Mouse (Mus musculus) heart, postnatal 0 days (tissue): ENCODE measurements around the gene Slc25a12. TPM values are rescaled to one million over a fixed set of nuclear protein-coding genes. Genes with fewer than 3 reads are reported as not detected.

Experiments used
- ATAC-seq: fragments of 200-750 bp; cut with Nextera tagmentation; 2 replicates; pipeline ENCODE4 v1.8.0; 2017; ENCODE audit warnings: low read depth, moderate number of reproducible peaks, moderate library complexity; ENCODE audit not compliant: insufficient read depth
- DNase-seq: peaks from one replicate; pipeline ENCODE4 v3.0.0-alpha.2; 2016; ENCODE audit warnings: low spot score
- H3K27ac ChIP-seq: fragments of 300-500 bp; sonication (generic); 2 replicates; pipeline ENCODE4 v1.5.1; 2014; ENCODE audit warnings: low read depth, mild to moderate bottlenecking
- H3K27me3 ChIP-seq: fragments of 300-500 bp; sonication (generic); 2 replicates; pipeline ENCODE4 v1.6.1; 2014; ENCODE audit warnings: low read length, mixed read lengths; ENCODE audit not compliant: control insufficient read depth, insufficient read depth
- H3K36me3 ChIP-seq: fragments of 300-500 bp; sonication (generic); replicated peaks from 2 replicates; pipeline ENCODE4 v1.6.1; 2014; ENCODE audit warnings: low read length, mixed read lengths; ENCODE audit not compliant: control insufficient read depth, insufficient read depth
- H3K4me1 ChIP-seq: fragments of 300-500 bp; sonication (generic); 2 replicates; pipeline ENCODE4 v1.6.1; 2014; ENCODE audit warnings: antibody characterized with exemption; ENCODE audit not compliant: control insufficient read depth, insufficient read depth
- H3K4me2 ChIP-seq: fragments of 300-500 bp; sonication (generic); 2 replicates; pipeline ENCODE4 v1.6.1; 2014; ENCODE audit warnings: low read depth, mild to moderate bottlenecking, low read length, moderate library complexity
- H3K4me3 ChIP-seq: fragments of 300-500 bp; sonication (generic); 2 replicates; pipeline ENCODE4 v1.5.1; 2014; ENCODE audit warnings: low read depth, low read length
- H3K9ac ChIP-seq: fragments of 300-500 bp; sonication (generic); replicated peaks from 2 replicates; pipeline ENCODE4 v1.6.1; 2014; ENCODE audit warnings: low read depth, low read length, mixed read lengths
- H3K9me3 ChIP-seq: fragments of 300-500 bp; sonication (generic); replicated peaks from 2 replicates; pipeline ENCODE4 v1.6.1; 2016; ENCODE audit warnings: low read length; ENCODE audit not compliant: control insufficient read depth
- CTCF ChIP-seq: IDR thresholded peaks from 2 replicates; pipeline ENCODE4 v1.5.1; 2016; ENCODE audit warnings: antibody characterized with exemption, control low read depth, low read depth
- EP300 ChIP-seq: IDR thresholded peaks from 2 replicates; pipeline ENCODE4 v1.6.1; 2016; ENCODE audit warnings: antibody characterized with exemption, low read depth
- WGBS: fragments of 180-500 bp; shearing (Covaris S2); extraction: QIAGEN DNeasy Blood & Tissue Kit; methylation state at CpG from one replicate; pipeline ENCODE4 v1.1.7; 2014; 5-methylcytosine and 5-hydroxymethylcytosine counted together
- polyA plus RNA-seq: library from polyadenylated mRNA; unstranded; fragments of >200 nt; fragmentation: Nextera tagmentation; extraction: Ambion mirVana; gene quantifications from 2 replicates; pipeline ENCODE4 v1.2.1, GENCODE M21; 2015
- total RNA-seq: library from RNA; depleted of rRNA; stranded (reverse); fragments of >200 nt; gene quantifications from 2 replicates; pipeline ENCODE4 v1.2.3, GENCODE M21; 2014; ENCODE audit warnings: low replicate concordance; rRNA removed

Slc25a12 gene
- total RNA-seq = 155 and 270 TPM in 2 replicates
- polyA plus RNA-seq = 135 and 159 TPM in 2 replicates

DNA sequence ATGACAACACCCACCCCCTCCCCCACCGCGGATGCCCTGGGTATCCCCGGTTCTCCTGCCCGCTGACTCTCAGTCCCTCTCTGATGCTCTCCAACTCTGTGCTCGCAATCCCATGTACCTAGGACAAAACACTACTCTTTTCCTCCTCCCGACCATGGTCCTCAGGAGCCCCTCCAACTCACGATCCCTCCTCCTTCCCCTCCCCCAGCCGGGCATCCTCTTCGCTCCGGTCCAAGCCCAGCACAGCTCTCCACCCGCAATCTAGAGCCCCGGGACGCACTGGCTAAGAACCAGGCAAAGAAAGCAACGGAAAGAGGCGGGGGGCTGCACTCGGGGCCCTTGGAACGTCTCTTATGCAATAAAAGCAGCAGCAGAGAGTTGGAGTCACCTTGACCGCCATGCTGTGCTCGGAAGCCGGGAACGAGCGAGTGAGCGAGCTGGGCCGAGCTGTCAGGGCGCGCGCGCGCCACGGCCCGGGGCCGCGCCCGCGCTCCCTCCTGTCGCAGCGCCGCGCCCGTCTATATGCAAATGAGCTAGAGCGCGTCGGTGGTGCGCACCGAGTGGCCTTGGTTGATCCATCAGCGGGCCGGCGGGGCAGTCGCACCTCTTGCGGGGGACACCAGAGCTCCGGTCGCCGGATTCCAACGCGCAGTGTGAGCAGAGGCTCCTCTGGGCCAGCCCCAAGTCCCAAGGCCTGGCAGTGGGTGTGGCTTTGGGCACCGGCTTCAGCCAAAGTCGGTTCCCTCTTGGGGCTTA, at the start of gene Slc25a12:
Gene Slc25a12, minus strand, starts transcription at position 625 of the 756 bp plus-strand sequence.
- peak within 1 kb of the TSS; percentile 97 for H3K4me3 ChIP-seq
- peak within 1 kb of the TSS; percentile 83 for H3K4me2 ChIP-seq
- no peaks in the 10 kb centered on the region; the same call in 1 of the 2 replicates for H3K36me3 ChIP-seq
- H3K27ac ChIP-seq = peak within 1 kb of the TSS; percentile 98
- no peak for TF ChIP-seq CTCF
- no peak for TF ChIP-seq EP300
- peaks cover 25% of the 10 kb centered on the region for H3K4me1 ChIP-seq
- no peaks in the 10 kb centered on the region for H3K9me3 ChIP-seq
- WGBS = under 1% methylated on average over 57 of the region's 57 CpGs
- DNase-seq (peak; percentile 90), ATAC-seq (peak; percentile 97)
- peak within 1 kb of the TSS; percentile 91 for H3K9ac ChIP-seq
- no peaks in the 10 kb centered on the region for H3K27me3 ChIP-seq

DNA sequence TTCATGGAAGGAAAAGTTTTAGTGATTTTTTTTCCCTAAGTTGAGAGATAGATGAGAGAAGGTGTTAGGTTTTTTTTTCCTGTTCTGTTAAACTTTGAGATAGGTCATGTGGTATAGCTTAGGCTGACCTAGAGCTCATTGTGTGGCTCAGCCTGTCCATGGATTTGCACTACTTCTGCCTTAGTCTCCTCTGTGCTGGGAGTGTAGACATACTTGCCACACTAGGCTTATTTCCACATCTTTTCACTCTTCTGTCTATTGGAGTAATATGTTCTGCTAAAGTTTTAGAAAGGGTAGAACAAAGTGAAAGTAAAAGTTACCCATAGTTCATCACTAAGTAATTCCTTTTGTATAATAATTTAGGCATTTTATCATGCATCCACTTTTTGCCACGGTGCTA, 38.1 kb upstream of the Slc25a12 start:
- Histone ChIP-seq H3K4me1 (no peaks in the 10 kb centered on the region), H3K4me3 (no peak overlapping the region), H3K4me2 (no peak overlapping the region), H3K27ac (no peak overlapping the region), H3K27me3 (no peaks in the 10 kb centered on the region), H3K9me3 (no peaks in the 10 kb centered on the region), H3K9ac (no peak overlapping the region), H3K36me3 (peaks cover 6% of the 10 kb centered on the region; the same call in 1 of the 2 replicates)
- WGBS = 93% methylated on average over 1 of the region's 1 CpGs
- no peak for DNase-seq
- TF ChIP-seq CTCF (no peak), EP300 (no peak)
- ATAC-seq = no peak

DNA sequence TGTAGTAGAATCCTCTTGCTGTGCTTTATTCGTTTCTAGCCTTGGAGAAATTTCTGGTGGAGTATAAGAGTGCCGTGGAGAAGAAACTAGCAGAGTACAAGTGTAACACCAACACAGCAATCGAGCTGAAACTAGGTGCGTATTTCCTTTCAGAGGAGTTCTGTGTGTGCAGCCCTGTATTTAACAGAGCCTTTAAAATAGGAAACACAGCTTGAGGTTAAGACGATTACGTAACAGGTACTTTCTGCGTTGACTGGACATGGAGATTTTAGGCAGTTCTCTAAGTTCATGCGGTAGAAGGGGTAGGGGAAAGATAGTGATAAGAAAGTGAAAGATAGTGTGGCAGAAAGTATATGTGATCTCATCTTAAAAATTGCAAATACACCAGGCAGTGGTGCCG, 22.3 kb upstream of the Slc25a12 start:
- DNase-seq (no peak), ATAC-seq (no peak)
- Histone ChIP-seq H3K27ac (peak overlapping the region; percentile 86), H3K4me3 (peak overlapping the region; percentile 89), H3K4me2 (peak overlapping the region; percentile 85), H3K4me1 (peaks cover 9% of the 10 kb centered on the region; the same call in 1 of the 2 replicates), H3K9ac (peak overlapping the region; percentile 73), H3K36me3 (peaks cover 9% of the 10 kb centered on the region), H3K9me3 (no peaks in the 10 kb centered on the region), H3K27me3 (no peaks in the 10 kb centered on the region)
- TF ChIP-seq EP300 (no peak), CTCF (no peak)
- 48% methylated on average over 9 of the region's 9 CpGs for WGBS

DNA sequence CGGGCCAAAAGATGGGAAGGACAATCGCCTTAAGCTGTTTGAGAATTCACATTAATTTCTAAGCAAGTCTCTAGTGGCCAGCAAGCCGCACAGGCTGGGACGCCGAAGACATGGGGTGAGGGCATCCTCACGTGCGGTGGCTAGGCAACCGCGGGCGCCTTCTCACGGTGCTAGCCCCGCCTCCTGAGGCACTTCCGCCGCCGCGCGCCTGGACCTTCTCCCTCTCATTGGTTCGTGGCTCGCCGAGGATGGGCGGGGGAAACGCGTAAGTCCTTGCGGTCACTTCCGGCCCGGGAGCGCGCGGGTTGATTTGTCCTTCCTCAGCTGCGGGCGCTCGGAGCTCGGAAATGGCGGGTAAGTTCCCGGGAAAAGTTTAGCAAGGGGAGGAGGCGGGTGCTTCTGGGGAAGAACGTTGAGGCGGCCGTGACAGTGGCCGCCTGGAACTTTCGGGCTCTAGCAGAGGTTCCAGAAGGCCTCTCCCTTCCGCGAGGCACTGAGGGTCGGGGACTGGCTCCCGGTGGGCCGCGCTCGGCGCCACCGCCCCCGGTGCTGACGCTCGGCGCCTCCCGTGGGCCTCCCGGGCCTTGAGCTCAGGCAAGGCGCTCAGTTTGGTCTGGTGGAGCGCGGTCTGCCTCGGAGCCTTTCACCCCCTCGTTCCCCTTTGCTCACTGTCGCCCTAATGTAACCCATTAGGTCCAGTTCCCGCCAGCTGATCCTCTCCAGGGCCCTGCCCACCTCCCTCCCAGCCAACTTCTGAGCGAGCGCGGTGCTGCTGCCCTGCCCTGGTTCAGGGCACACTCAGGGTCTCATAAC, 21.6 kb upstream of the Slc25a12 start, which contains the start of gene Hat1:
Gene Hat1, plus strand, starts transcription at position 8 of the 813 bp plus-strand sequence.
- Histone ChIP-seq H3K9ac (peak within 1 kb of the TSS; percentile 73), H3K36me3 (peaks cover 9% of the 10 kb centered on the region), H3K4me2 (peak within 1 kb of the TSS; percentile 85), H3K4me1 (peaks cover 9% of the 10 kb centered on the region; the same call in 1 of the 2 replicates), H3K9me3 (no peaks in the 10 kb centered on the region), H3K27ac (peak within 1 kb of the TSS; percentile 86), H3K4me3 (peak within 1 kb of the TSS; percentile 89), H3K27me3 (no peaks in the 10 kb centered on the region)
- TF ChIP-seq CTCF = no peak
- no peak for TF ChIP-seq EP300
- WGBS = under 1% methylated on average over 66 of the region's 66 CpGs
- ATAC-seq (peak; percentile 99), DNase-seq (peak; percentile 98)

DNA sequence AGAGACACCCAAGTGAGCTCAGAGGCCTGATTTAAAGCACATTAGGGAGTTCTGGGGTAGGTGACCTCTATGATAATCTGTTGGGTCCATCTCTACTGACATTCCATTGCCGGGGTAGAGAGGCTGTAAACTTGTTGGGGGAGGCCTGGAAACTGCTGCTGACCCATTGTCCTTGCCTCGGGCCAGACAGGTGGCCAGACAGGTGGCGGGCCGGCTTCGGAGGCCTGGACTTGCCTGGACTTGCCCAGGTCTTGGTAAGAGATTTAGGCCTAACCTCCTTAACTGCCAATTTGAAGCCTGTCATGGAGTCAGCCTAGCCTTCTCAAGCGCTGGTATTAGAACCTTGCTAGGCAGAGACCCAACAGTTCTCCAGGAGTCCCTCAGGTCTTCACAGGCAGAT, 20.2 kb upstream of the Slc25a12 start:
- TF ChIP-seq EP300 (no peak), CTCF (no peak)

More for the DNA sequence above, 20.2 kb upstream of the Slc25a12 start:
- no peak for DNase-seq
- no peak overlapping the region for H3K4me3 ChIP-seq
- H3K4me1 ChIP-seq = peaks cover 9% of the 10 kb centered on the region; the same call in 1 of the 2 replicates
- no peak overlapping the region for H3K27ac ChIP-seq
- no peaks in the 10 kb centered on the region for H3K27me3 ChIP-seq
- H3K9ac ChIP-seq = no peak overlapping the region
- no peak overlapping the region for H3K4me2 ChIP-seq
- 91% methylated on average over 6 of the region's 6 CpGs for WGBS
- H3K9me3 ChIP-seq = no peaks in the 10 kb centered on the region
- ATAC-seq = no peak
- peaks cover 9% of the 10 kb centered on the region for H3K36me3 ChIP-seq
